ENCODE assay signal across 8 mouse cellular contexts in the genomic region with DNA sequence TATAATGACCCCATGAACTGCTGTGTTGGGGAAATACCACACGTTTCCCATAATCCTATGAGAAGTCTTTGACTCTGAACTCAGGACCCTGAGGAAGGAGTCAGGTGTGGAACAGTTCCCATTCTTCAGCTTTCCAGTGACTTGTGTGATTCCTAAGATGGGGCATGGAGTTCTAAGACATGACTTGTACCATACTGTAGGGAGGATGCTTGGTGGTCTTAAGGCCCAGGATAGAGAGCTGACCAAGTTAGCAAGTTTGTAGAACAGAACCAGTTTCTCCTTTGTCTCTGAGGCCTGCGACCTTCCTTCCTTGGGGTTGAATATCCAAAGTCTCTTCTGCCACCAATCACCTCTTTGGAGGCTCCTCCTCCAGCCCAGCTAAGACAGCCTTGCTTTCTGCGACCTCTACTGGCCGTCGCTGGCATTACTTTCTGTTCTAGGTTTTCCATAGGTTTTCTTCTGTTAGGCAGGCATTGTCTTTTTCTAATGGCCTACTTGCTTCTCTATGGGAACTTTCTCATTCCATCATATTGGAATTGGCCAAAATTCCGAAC. TPM values are rescaled to one million over a fixed set of nuclear protein-coding genes. Genes with fewer than 3 reads are reported as not detected.
DNase-seq lines count a peak whose midpoint lies in the region; ATAC-seq and TF ChIP-seq lines count a peak whose summit lies in the region.

No protein-coding gene starts in this region.

- 0 out of 2 replicates have a peak, but pooled peaks have one; percentile 36 for ATAC-seq in cerebellum, adult (ENCODE audit: insufficient number of reproducible peaks, low FRiP score, low TSS enrichment)
- ATAC-seq in forebrain, postnatal 0 days: no peak; the same call in 1 of the 2 replicates
- peak; percentile 66; the same call in 1 of the 2 replicates for ATAC-seq in hindbrain, embryonic 12.5 days (ENCODE audit: low FRiP score)
- ATAC-seq in megakaryocyte, adult 5-6 weeks (ENCODE audit: poor library complexity, severe bottlenecking): peak; percentile 76

- H3K9me3 ChIP-seq in forebrain, postnatal 0 days (ENCODE audit: low read length): no peaks in the 10 kb centered on the region
- no peaks in the 10 kb centered on the region for H3K9me3 ChIP-seq in hindbrain, embryonic 12.5 days (replicated peaks)

- H3K4me1 ChIP-seq in forebrain, postnatal 0 days (ENCODE audit: insufficient read depth): no peaks in the 10 kb centered on the region
- peaks cover 3% of the 10 kb centered on the region; the same call in 1 of the 2 replicates for H3K4me1 ChIP-seq in hindbrain, embryonic 12.5 days

- no peak overlapping the region for H3K4me3 ChIP-seq in forebrain, postnatal 0 days (ENCODE audit: low read depth, low read length)
- no peak overlapping the region for H3K4me3 ChIP-seq in hindbrain, embryonic 12.5 days

- TF ChIP-seq CTCF in forebrain, postnatal 0 days (IDR thresholded peaks at IDR 0.05; ENCODE audit: low read depth): peak; percentile 84

- H3K36me3 ChIP-seq in forebrain, postnatal 0 days (ENCODE audit: insufficient read depth): no peaks in the 10 kb centered on the region
- no peaks in the 10 kb centered on the region for H3K36me3 ChIP-seq in hindbrain, embryonic 12.5 days

- H3K4me2 ChIP-seq in forebrain, postnatal 0 days (ENCODE audit: low read depth): no peak overlapping the region
- H3K4me2 ChIP-seq in hindbrain, embryonic 12.5 days (replicated peaks): no peak overlapping the region

- H3K27ac ChIP-seq in forebrain, postnatal 0 days (ENCODE audit: low read depth, low read length): no peak overlapping the region
- no peak overlapping the region for H3K27ac ChIP-seq in hindbrain, embryonic 12.5 days

- H3K9ac ChIP-seq in forebrain, postnatal 0 days: no peak overlapping the region
- no peak overlapping the region for H3K9ac ChIP-seq in hindbrain, embryonic 12.5 days

- WGBS in forebrain, postnatal 0 days: 12% methylated on average over 6 of the region's 6 CpGs
- whole genome bisulfite sequencing in hindbrain, embryonic 12.5 days: 16% methylated on average over 6 of the region's 6 CpGs

- peak; percentile 59 for DNase-seq in MEL-GATA-1-ER (ENCODE audit: extremely low read depth, low read depth)
- peak; percentile 74 for DNase-seq in forebrain, postnatal 0 days
- DNase-seq in layer of hippocampus, postnatal 10 days (ENCODE audit: low spot score in 2 of 2): peak; percentile 82 to 83
- peak; percentile 91 for DNase-seq in right cerebral cortex, adult 2 months (ENCODE audit: low spot score in 2 of 2)
- DNase-seq in urinary bladder, postnatal 10 days (ENCODE audit: low spot score): peak; percentile 38

- no peaks in the 10 kb centered on the region for H3K27me3 ChIP-seq in forebrain, postnatal 0 days (ENCODE audit: insufficient read depth, low read length)
- no peaks in the 10 kb centered on the region for H3K27me3 ChIP-seq in hindbrain, embryonic 12.5 days

RNA-seq across cellular contexts. Expression of gene D630039A03Rik, which starts 36.2 kb away (rescaled TPM):
- total RNA-seq in forebrain, postnatal 0 days (2014; rRNA removed): 0.29 TPM in 1 of 2 replicates, not detected in the other
- not detected in 2 replicates for polyA plus RNA-seq in forebrain, postnatal 0 days (2015; fragmentation: Nextera tagmentation; extraction: Ambion mirVana)
- 0.31 and 0.45 TPM in 2 replicates for polyA plus RNA-seq in hindbrain, embryonic 12.5 days (2016; fragmentation: Nextera tagmentation; extraction: Ambion mirVana)
- under 1 TPM; 0.33 to 0.43 TPM for total RNA-seq in layer of hippocampus, postnatal 10 days (2021)
- 0.27 TPM in 1 of 2 replicates, not detected in the other for total RNA-seq in megakaryocyte, adult 5-6 weeks (2015)
- not detected in 2 replicates for total RNA-seq in megakaryocyte, adult 5-6 weeks (2017)

Comparison
In these comparisons a context has a peak if more than half of its experiments do, and no peak if none do; other contexts are left out.
1. DNase-seq: peak in every context shown above with its lines; median percentile 91 in right cerebral cortex, adult 2 months; 82 in layer of hippocampus, postnatal 10 days; 74 in forebrain, postnatal 0 days; 59 in MEL-GATA-1-ER; 38 in urinary bladder, postnatal 10 days.